In the genomic region with DNA sequence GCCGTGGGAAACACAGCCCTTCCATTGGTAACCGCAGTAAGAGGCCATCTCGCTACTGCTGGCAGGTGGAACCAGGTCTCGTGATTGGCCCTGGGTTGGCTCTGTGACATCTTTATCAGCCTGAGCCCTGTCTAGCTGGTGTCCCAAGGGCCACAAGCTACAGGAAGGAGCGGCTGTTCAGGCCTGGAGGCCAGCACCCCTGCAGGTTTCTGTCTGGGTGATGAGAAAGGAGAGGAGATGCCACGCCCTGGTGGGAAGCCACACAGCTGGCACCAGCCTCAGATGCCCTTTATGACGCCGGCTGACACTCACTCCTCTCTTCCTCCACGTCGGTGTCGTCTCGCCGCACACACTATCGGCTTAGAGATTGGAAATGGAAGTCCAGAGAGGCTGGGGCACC, we compare ENCODE assay signal across 15 mouse cellular contexts. TPM values are rescaled to one million over a fixed set of nuclear protein-coding genes. Genes with fewer than 3 reads are reported as not detected.
A peak's percentile ranks its signal among the peaks of the same experiment; 100 is the strongest.
DNase-seq lines count a peak whose midpoint lies in the region; ATAC-seq and TF ChIP-seq lines count a peak whose summit lies in the region.
"Had no signal": no experiment of that assay in that cellular context is flagged by ENCODE, and none has a peak within 500 bp of the region (broad histone marks: within the 10 kb centered on the region; RNA-seq: fewer than 3 reads in every experiment).

No protein-coding gene starts in this region.

- peak; percentile 62 for DNase-seq in cerebellum, adult 9-11 months
- DNase-seq in cerebellum, postnatal 14 days = no peak
- DNase-seq in kidney, postnatal 0 days (ENCODE audit: low spot score) = no peak
- DNase-seq in kidney, adult 18-20 months = no peak
- peak; percentile 24 to 49 for DNase-seq in spleen, adult 2 months (ENCODE audit: low read depth in 1 of 2, low spot score in 2 of 2)
- no peak for DNase-seq in spleen, adult 12 weeks (ENCODE audit: low spot score)
- DNase-seq in spleen, postnatal 36 days (ENCODE audit: low spot score in 2 of 2) = peak; percentile 52 to 53
- no peak for DNase-seq in layer of hippocampus, postnatal 25 days (ENCODE audit: extremely low spot score in 1 of 2, low spot score in 1 of 2)
- DNase-seq: cerebellum, adult 9-10 months; right cerebral cortex, postnatal 14 days had no signal

- peaks cover 13% of the 10 kb centered on the region for H3K36me3 ChIP-seq in kidney, postnatal 0 days (ENCODE audit: insufficient read depth, low read length)
- H3K36me3 ChIP-seq in spleen, adult 2 months (ENCODE audit: control insufficient read depth, insufficient read depth, low read length) = peaks cover 12% of the 10 kb centered on the region

- H3K27ac ChIP-seq in kidney, postnatal 0 days = 0 out of 2 replicates have a peak overlapping the region, but pooled peaks have one; percentile 1
- H3K27ac ChIP-seq in spleen, adult 2 months (ENCODE audit: insufficient read depth, low read length) = peak overlapping the region; percentile 76
- H3K27ac ChIP-seq: embryonic facial prominence, embryonic 12.5 days; heart, embryonic 13.5 days; stomach, embryonic 15.5 days had no signal

- no peak for TF ChIP-seq POLR2A in spleen, adult 2 months (IDR thresholded peaks at IDR 0.05; ENCODE audit: low read depth, low read length)

- WGBS in kidney, postnatal 0 days = 86% methylated on average over 14 of the region's 14 CpGs
- WGBS in spleen, adult 2 months = 35% methylated on average over 14 of the region's 14 CpGs

- no peak overlapping the region for H3K4me3 ChIP-seq in kidney, postnatal 0 days (replicated peaks; ENCODE audit: low read depth, low read length)
- H3K4me3 ChIP-seq in spleen, adult 2 months (ENCODE audit: extremely low read depth, insufficient read depth, insufficient read length) = no peak overlapping the region
- H3K4me3 ChIP-seq: embryonic facial prominence, embryonic 12.5 days; heart, embryonic 13.5 days; stomach, embryonic 15.5 days had no signal

- no peak for ATAC-seq in kidney, postnatal 0 days (replicated peaks; ENCODE audit: low FRiP score, low read depth)
- ATAC-seq: activated CD4-positive, CD25-positive, alpha-beta regulatory T cell, adult 4 months; inflammation-experienced regulatory T-cells, adult 6 months had no signal

- 0 out of 2 replicates have a peak, but pooled peaks cover 10% of the 10 kb centered on the region for H3K4me1 ChIP-seq in kidney, postnatal 0 days (replicated peaks; ENCODE audit: insufficient read depth, low read length)
- peaks cover 21% of the 10 kb centered on the region; the same call in 1 of the 2 replicates for H3K4me1 ChIP-seq in spleen, adult 2 months (ENCODE audit: control insufficient read depth, insufficient read depth, insufficient read length)

- no peak for TF ChIP-seq CTCF in kidney, postnatal 0 days (IDR thresholded peaks at IDR 0.05; ENCODE audit: low read depth)
- TF ChIP-seq CTCF in spleen, adult 2 months (IDR thresholded peaks at IDR 0.05; ENCODE audit: extremely low read depth, insufficient read depth, insufficient read length, insufficient replicate concordance) = no peak

- no peaks in the 10 kb centered on the region for H3K9me3 ChIP-seq in kidney, postnatal 0 days (replicated peaks; ENCODE audit: low read length)
- H3K9me3 ChIP-seq: embryonic facial prominence, embryonic 12.5 days; heart, embryonic 13.5 days; stomach, embryonic 15.5 days had no signal

- H3K9ac ChIP-seq in kidney, postnatal 0 days (ENCODE audit: low read depth, low read length) = no peak overlapping the region
- H3K9ac ChIP-seq: embryonic facial prominence, embryonic 12.5 days; heart, embryonic 13.5 days; stomach, embryonic 15.5 days had no signal

- no peaks in the 10 kb centered on the region for H3K27me3 ChIP-seq in kidney, postnatal 0 days (ENCODE audit: insufficient read depth, low read length)
- H3K27me3 ChIP-seq in spleen, adult 2 months (ENCODE audit: control insufficient read depth, insufficient read depth, low read length) = no peaks in the 10 kb centered on the region
- H3K27me3 ChIP-seq: embryonic facial prominence, embryonic 12.5 days; stomach, embryonic 15.5 days had no signal

- H3K4me2 ChIP-seq in kidney, postnatal 0 days (ENCODE audit: low read length) = no peak overlapping the region
- H3K4me2 ChIP-seq: embryonic facial prominence, embryonic 12.5 days; heart, embryonic 13.5 days; stomach, embryonic 15.5 days had no signal

RNA-seq across cellular contexts. Expression of a gene that starts 2.8 kb away (rescaled TPM):
- polyA plus RNA-seq in kidney, postnatal 0 days (2015; fragmentation: Nextera tagmentation; extraction: Ambion mirVana) = 30.6 and 31.9 TPM in 2 replicates
- polyA plus RNA-seq in spleen, adult 2 months (2012; rRNA removed) = 275 and 360 TPM in 2 replicates
- total RNA-seq in layer of hippocampus, postnatal 25 days (2021) = 100 to 1,000 TPM; 168 to 172 TPM

RNA-seq across cellular contexts. Expression of a gene that starts 20.8 kb away (rescaled TPM):
- polyA plus RNA-seq in kidney, postnatal 0 days (2015; fragmentation: Nextera tagmentation; extraction: Ambion mirVana) = 330 and 339 TPM in 2 replicates
- polyA plus RNA-seq in spleen, adult 2 months (2012; rRNA removed) = 3.1 and 4.6 TPM in 2 replicates
- 1 to 10 TPM; 5.2 to 5.7 TPM for total RNA-seq in layer of hippocampus, postnatal 25 days (2021)
- polyA plus RNA-seq: activated CD4-positive, CD25-positive, alpha-beta regulatory T cell, adult 4 months; inflammation-experienced regulatory T-cells, adult 6 months had no signal

RNA-seq across cellular contexts. Expression of a gene that starts 28.4 kb away (rescaled TPM):
- polyA plus RNA-seq in kidney, postnatal 0 days (2015; fragmentation: Nextera tagmentation; extraction: Ambion mirVana) = 660 and 674 TPM in 2 replicates
- 66.0 and 79.2 TPM in 2 replicates for polyA plus RNA-seq in spleen, adult 2 months (2012; rRNA removed)
- total RNA-seq in layer of hippocampus, postnatal 25 days (2021) = 100 to 1,000 TPM; 182 to 190 TPM

Comparison
In these comparisons a context has a peak if more than half of its experiments do, and no peak if none do; other contexts are left out.
1. DNase-seq: peak in cerebellum, adult 9-11 months (single experiment), spleen, adult 2 months (2 of 2) and spleen, postnatal 36 days (2 of 2); none in cerebellum, postnatal 14 days (0 of 2), kidney, postnatal 0 days (single experiment), kidney, adult 18-20 months (single experiment), spleen, adult 12 weeks (single experiment) and layer of hippocampus, postnatal 25 days (0 of 2).
2. RNA of a gene that starts 20.8 kb away (polyA plus RNA-seq): 330 to 339 TPM in kidney, postnatal 0 days; 3.1 to 4.6 TPM in spleen, adult 2 months; every median in the first group is over 10 times any median in the second.